Mouse (Mus musculus): ENCODE data around the gene Zfp184. TPM values are rescaled to one million over a fixed set of nuclear protein-coding genes. Genes with fewer than 3 reads are reported as not detected.
"Not testable (repeated sequence)": the region's sequence is repeated elsewhere in the genome, so short reads cannot be mapped to it uniquely, and the experiment has no call there.

The Zfp184 gene
- polyA plus RNA-seq (2015; fragmentation: Nextera tagmentation; extraction: Ambion mirVana) = 5.2 and 6.3 TPM in 2 replicates

DNA sequence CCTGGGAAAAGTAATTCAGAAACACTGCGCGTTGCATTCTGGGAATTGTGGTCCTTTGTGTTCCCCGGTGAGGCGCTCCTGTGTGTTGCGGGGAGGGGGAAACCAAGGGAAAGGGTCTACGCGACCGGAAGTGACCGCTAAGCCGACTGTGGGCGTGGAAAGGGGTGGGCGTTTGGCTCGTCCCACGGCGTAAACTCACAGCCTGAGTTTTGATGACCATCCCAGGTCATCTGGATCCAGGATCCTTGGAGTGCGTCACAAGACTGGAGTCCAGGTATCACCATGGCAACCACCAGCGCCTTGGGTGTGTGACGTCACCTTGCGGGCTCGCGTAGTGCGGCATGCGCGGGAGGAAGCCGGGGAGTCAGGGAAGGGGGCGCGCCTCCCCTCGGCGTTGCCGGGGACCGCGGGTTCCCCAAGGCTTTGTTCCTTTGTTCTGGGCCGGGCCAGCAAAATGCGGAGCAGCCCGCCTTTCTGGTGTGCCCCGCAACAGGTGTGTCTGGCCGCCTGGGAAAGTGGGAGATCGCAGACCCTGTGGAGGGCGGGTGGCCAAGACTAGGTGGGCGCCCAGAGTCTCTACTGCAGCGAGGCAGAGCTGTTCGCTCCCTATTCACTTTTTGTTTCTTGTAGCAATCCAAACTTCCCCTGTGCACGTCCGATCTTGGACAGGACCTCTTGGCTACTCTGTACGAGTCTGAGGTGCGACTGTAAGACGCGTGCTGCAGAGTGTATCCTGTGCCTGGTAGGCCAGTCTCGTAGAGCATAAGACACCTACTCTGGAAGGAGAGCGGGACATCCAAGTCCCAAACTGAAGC, at the start of gene Zfp184:
Gene Zfp184, plus strand, starts transcription at position 169 of the 815 bp plus-strand sequence.
- no peaks in the 10 kb centered on the region for H3K27me3 ChIP-seq (replicated peaks)
- H3K4me3 ChIP-seq = peak within 1 kb of the TSS; percentile 78
- ATAC-seq (ENCODE audit: extremely low read depth, insufficient number of reproducible peaks, low FRiP score, low TSS enrichment) = peak; percentile 87
- H3K4me2 ChIP-seq = peak within 1 kb of the TSS; percentile 84
- H3K4me1 ChIP-seq = peaks cover 7% of the 10 kb centered on the region
- WGBS = under 1% methylated on average over 50 of the region's 50 CpGs
- no peaks in the 10 kb centered on the region for H3K9me3 ChIP-seq
- peaks cover 24% of the 10 kb centered on the region for H3K36me3 ChIP-seq
- H3K27ac ChIP-seq (replicated peaks) = peak within 1 kb of the TSS; percentile 73
- peak within 1 kb of the TSS; percentile 87 for H3K9ac ChIP-seq

GRCm38 (mm10) chr13:21896549-21897244, 48.2 kb upstream of the Zfp184 start:
- peak overlapping the region; percentile 63 for H3K9ac ChIP-seq
- WGBS = 7% methylated on average over 24 of the region's 24 CpGs
- H3K4me1 ChIP-seq = peaks cover 4% of the 10 kb centered on the region; the same call in 1 of the 2 replicates
- H3K27me3 ChIP-seq (replicated peaks) = peaks cover 20% of the 10 kb centered on the region
- H3K4me3 ChIP-seq = peak overlapping the region; percentile 59
- no peak for ATAC-seq (ENCODE audit: extremely low read depth, insufficient number of reproducible peaks, low FRiP score, low TSS enrichment)
- peak overlapping the region; percentile 75 for H3K4me2 ChIP-seq
- H3K9me3 ChIP-seq = no peaks in the 10 kb centered on the region
- H3K36me3 ChIP-seq = no peaks in the 10 kb centered on the region
- H3K27ac ChIP-seq (replicated peaks) = no peak overlapping the region

GRCm38 (mm10) chr13:21897245-21897634, 47.7 kb upstream of the Zfp184 start:
- Histone ChIP-seq H3K4me3 (peak overlapping the region; percentile 59), H3K9ac (peak overlapping the region; percentile 63), H3K9me3 (no peaks in the 10 kb centered on the region), H3K4me2 (peak overlapping the region; percentile 75), H3K36me3 (no peaks in the 10 kb centered on the region), H3K27ac (replicated peaks) (no peak overlapping the region), H3K4me1 (peaks cover 4% of the 10 kb centered on the region; the same call in 1 of the 2 replicates), H3K27me3 (replicated peaks) (peaks cover 20% of the 10 kb centered on the region)
- no peak for ATAC-seq (ENCODE audit: extremely low read depth, insufficient number of reproducible peaks, low FRiP score, low TSS enrichment)
- 2% methylated on average over 11 of the region's 11 CpGs for WGBS

DNA sequence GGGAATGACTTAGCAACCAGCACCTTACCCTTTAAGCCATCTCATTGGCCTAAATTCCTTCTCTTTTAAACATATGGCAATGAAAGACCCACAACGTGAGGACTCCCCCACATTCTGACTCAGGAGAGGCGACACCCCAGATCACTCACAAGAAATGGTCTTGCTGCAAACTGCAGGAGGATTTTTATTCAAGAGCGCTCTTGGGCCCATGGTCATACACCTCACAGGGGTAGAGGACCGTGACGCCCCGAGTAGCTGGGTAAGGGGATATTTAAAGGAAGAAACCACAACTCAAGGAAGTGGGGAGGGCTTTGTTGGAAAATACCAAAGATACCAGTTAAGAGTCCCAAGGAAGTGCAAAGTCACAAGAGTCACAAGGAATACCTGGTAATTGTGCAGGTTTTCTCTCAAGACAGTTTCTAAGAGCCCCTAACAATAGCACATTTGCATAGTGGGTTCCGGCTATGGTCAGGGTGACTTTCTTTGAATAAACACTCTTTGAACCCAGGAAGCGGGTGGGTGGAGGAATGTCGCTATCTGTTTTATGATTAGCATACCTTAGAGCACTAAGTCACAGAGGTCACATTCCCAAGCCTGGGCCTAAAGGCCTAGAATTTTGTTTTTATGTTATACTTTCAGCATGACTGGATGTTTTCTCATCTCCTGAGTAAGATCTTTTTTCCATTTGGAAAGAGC, 43.9 kb upstream of the Zfp184 start:
- H3K36me3 ChIP-seq; H3K4me2 ChIP-seq; H3K9me3 ChIP-seq; ATAC-seq (ENCODE audit: extremely low read depth, insufficient number of reproducible peaks, low FRiP score, low TSS enrichment); H3K4me3 ChIP-seq; H3K27ac ChIP-seq (replicated peaks); H3K9ac ChIP-seq: not testable (repeated sequence)
- Histone ChIP-seq H3K27me3 (replicated peaks) (peaks cover 14% of the 10 kb centered on the region), H3K4me1 (peaks cover 11% of the 10 kb centered on the region; the same call in 1 of the 2 replicates)
- 86% methylated on average over 9 of the region's 9 CpGs for WGBS

GRCm38 (mm10) chr13:21903500-21903899, 41.4 kb upstream of the Zfp184 start:
- no peak for ATAC-seq (ENCODE audit: extremely low read depth, insufficient number of reproducible peaks, low FRiP score, low TSS enrichment)
- H3K27ac ChIP-seq (replicated peaks) = no peak overlapping the region
- H3K4me2 ChIP-seq = no peak overlapping the region
- no peaks in the 10 kb centered on the region for H3K36me3 ChIP-seq
- no peak overlapping the region for H3K4me3 ChIP-seq
- WGBS = 41% methylated on average over 3 of the region's 3 CpGs
- H3K9me3 ChIP-seq = no peaks in the 10 kb centered on the region
- no peak overlapping the region for H3K9ac ChIP-seq
- H3K27me3 ChIP-seq (replicated peaks) = no peaks in the 10 kb centered on the region
- H3K4me1 ChIP-seq = 0 out of 2 replicates have a peak, but pooled peaks cover 7% of the 10 kb centered on the region

DNA sequence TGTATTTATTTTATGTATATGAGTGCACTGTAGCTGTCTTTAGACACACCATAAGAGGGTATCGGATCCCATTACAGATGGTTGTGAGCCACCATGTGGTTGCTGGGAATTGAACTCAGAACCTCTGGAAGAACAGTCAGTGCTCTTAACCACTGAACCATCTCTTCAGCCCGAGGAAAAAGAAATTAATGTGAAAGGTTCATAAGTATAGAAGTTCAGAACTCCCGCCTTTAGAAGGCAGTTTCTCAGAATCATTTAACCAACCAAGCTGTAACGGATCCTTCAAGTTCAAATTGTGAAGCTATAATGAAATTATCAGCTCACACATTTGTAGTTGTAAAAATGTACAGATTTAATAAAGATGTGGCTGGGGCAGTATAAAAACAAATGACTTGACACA, 40.8 kb upstream of the Zfp184 start:
- H3K9me3 ChIP-seq; ATAC-seq (ENCODE audit: extremely low read depth, insufficient number of reproducible peaks, low FRiP score, low TSS enrichment); H3K9ac ChIP-seq; H3K36me3 ChIP-seq; H3K4me2 ChIP-seq; H3K4me1 ChIP-seq; H3K27me3 ChIP-seq (replicated peaks); H3K27ac ChIP-seq (replicated peaks); H3K4me3 ChIP-seq: not testable (repeated sequence)
- WGBS = 65% methylated on average over 4 of the region's 4 CpGs

GRCm38 (mm10) chr13:21906301-21906700, 38.6 kb upstream of the Zfp184 start:
- H3K27me3 ChIP-seq (replicated peaks) = no peaks in the 10 kb centered on the region
- ATAC-seq (ENCODE audit: extremely low read depth, insufficient number of reproducible peaks, low FRiP score, low TSS enrichment) = no peak
- H3K27ac ChIP-seq (replicated peaks) = no peak overlapping the region
- H3K9me3 ChIP-seq = no peaks in the 10 kb centered on the region
- H3K4me2 ChIP-seq = peak overlapping the region; percentile 64
- H3K36me3 ChIP-seq = no peaks in the 10 kb centered on the region
- peak overlapping the region; percentile 9; the same call in 1 of the 2 replicates for H3K4me3 ChIP-seq
- WGBS = 36% methylated on average over 7 of the region's 7 CpGs
- 0 out of 2 replicates have a peak, but pooled peaks cover 11% of the 10 kb centered on the region for H3K4me1 ChIP-seq
- no peak overlapping the region for H3K9ac ChIP-seq

GRCm38 (mm10) chr13:21906946-21907806, 37.7 kb upstream of the Zfp184 start:
- Histone ChIP-seq H3K27ac (replicated peaks) (no peak overlapping the region), H3K4me1 (0 out of 2 replicates have a peak, but pooled peaks cover 11% of the 10 kb centered on the region), H3K36me3 (no peaks in the 10 kb centered on the region), H3K4me2 (peak overlapping the region; percentile 64), H3K27me3 (replicated peaks) (no peaks in the 10 kb centered on the region), H3K4me3 (peak overlapping the region; percentile 41), H3K9me3 (no peaks in the 10 kb centered on the region), H3K9ac (peak overlapping the region; percentile 62; the same call in 1 of the 2 replicates)
- WGBS = 9% methylated on average over 22 of the region's 22 CpGs
- no peak for ATAC-seq (ENCODE audit: extremely low read depth, insufficient number of reproducible peaks, low FRiP score, low TSS enrichment)

DNA sequence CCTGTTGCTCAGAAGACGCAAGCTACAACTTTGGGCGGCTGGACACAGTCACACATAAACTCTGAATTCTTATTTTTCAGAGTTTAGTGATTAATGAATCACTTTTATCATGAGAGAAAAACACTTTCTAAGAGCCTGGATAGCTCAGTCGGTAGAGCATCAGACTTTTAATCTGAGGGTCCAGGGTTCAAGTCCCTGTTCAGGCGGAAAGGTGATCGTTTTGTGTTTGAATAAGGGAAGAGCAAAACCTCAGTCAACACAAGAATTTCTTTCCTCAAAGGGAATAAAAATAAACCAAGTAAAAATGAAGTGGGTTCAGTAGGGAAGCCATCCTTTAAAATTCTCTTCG, 37.1 kb upstream of the Zfp184 start:
- WGBS = 23% methylated on average over 6 of the region's 6 CpGs
- H3K27me3 ChIP-seq (replicated peaks); H3K27ac ChIP-seq (replicated peaks); H3K36me3 ChIP-seq; H3K9ac ChIP-seq; H3K9me3 ChIP-seq; ATAC-seq (ENCODE audit: extremely low read depth, insufficient number of reproducible peaks, low FRiP score, low TSS enrichment): not testable (repeated sequence)
- H3K4me2 ChIP-seq = peak overlapping the region; percentile 64
- peak overlapping the region; percentile 41 for H3K4me3 ChIP-seq
- 0 out of 2 replicates have a peak, but pooled peaks cover 11% of the 10 kb centered on the region for H3K4me1 ChIP-seq

- no peak for ATAC-seq (ENCODE audit: extremely low read depth, insufficient number of reproducible peaks, low FRiP score, low TSS enrichment)
- peak overlapping the region; percentile 62 for H3K4me2 ChIP-seq
- H3K27me3 ChIP-seq (replicated peaks) = peaks cover under 1% of the 10 kb centered on the region; the same call in 1 of the 2 replicates
- no peaks in the 10 kb centered on the region for H3K36me3 ChIP-seq
- H3K9me3 ChIP-seq = no peaks in the 10 kb centered on the region
- peak overlapping the region; percentile 63; the same call in 1 of the 2 replicates for H3K9ac ChIP-seq
- H3K4me3 ChIP-seq = peak overlapping the region; percentile 46
- WGBS = 6% methylated on average over 7 of the region's 7 CpGs
- peaks cover 12% of the 10 kb centered on the region for H3K4me1 ChIP-seq
- H3K27ac ChIP-seq (replicated peaks) = no peak overlapping the region
These were observed 34.2 kb upstream of the Zfp184 start for GRCm38 (mm10) chr13:21910735-21911134.
